Mouse (Mus musculus): ENCODE data around the gene Kcna2.

GRCm38 (mm10) chr3:107090001-107090400 is 10.9 kb upstream of the Kcna2 start:
- TF ChIP-seq CTCF (IDR thresholded peaks at IDR 0.05; ENCODE audit: low read depth, low read length) (no peak), POLR2A (IDR thresholded peaks at IDR 0.05; ENCODE audit: extremely low read depth, insufficient read depth, low read length) (no peak)

All from liver, adult 2 months (tissue).